Mouse (Mus musculus): Measurements from ENCODE around the gene Vmn2r4. TPM values are rescaled to one million over a fixed set of nuclear protein-coding genes. Genes with fewer than 3 reads are reported as not detected.
"Not testable (repeated sequence)": the region's sequence is repeated elsewhere in the genome, so short reads cannot be mapped to it uniquely, and the experiment has no call there.

Vmn2r4 gene
- total RNA-seq (2012; rRNA removed) (not detected in 2 replicates), polyA plus RNA-seq (2012; ENCODE audit: insufficient read depth in 1 of 2, insufficient read length in 2 of 2, low read depth in 1 of 2, low replicate concordance in 2 of 2, missing spikeins in 1 of 2) (not detected)

GRCm38 (mm10) chr3:64415268-64415667 is at the start of gene Vmn2r4:
Gene Vmn2r4, minus strand, starts transcription at chr3:64415368.
- not testable (repeated sequence) for DNase-seq (ENCODE audit: low read depth, low spot score); H3K9me3 ChIP-seq (replicated peaks; ENCODE audit: insufficient read depth, low read length); H3K9ac ChIP-seq (ENCODE audit: control insufficient read depth, low read depth, low read length, poor library complexity, severe bottlenecking); H3K27me3 ChIP-seq (ENCODE audit: control insufficient read depth in 1 of 2, insufficient read depth in 2 of 2, low read length in 2 of 2); H3K4me1 ChIP-seq (ENCODE audit: control insufficient read depth in 1 of 2, insufficient read depth in 2 of 2, low read length in 2 of 2); H3K27ac ChIP-seq (ENCODE audit: control insufficient read depth, low read depth, low read length); H3K79me2 ChIP-seq (ENCODE audit: control insufficient read depth, insufficient read depth, low read length, poor library complexity); H3K36me3 ChIP-seq (ENCODE audit: control insufficient read depth in 1 of 2, insufficient read depth in 2 of 2, low read length in 2 of 2); H3K4me3 ChIP-seq (ENCODE audit: control insufficient read depth in 1 of 2, insufficient read depth in 1 of 2, low read depth in 2 of 2, low read length in 2 of 2)

- not testable (repeated sequence) for H3K36me3 ChIP-seq (ENCODE audit: control insufficient read depth in 1 of 2, insufficient read depth in 2 of 2, low read length in 2 of 2); DNase-seq (ENCODE audit: low read depth, low spot score); H3K4me1 ChIP-seq (ENCODE audit: control insufficient read depth in 1 of 2, insufficient read depth in 2 of 2, low read length in 2 of 2); H3K9me3 ChIP-seq (replicated peaks; ENCODE audit: insufficient read depth, low read length); H3K79me2 ChIP-seq (ENCODE audit: control insufficient read depth, insufficient read depth, low read length, poor library complexity); H3K27me3 ChIP-seq (ENCODE audit: control insufficient read depth in 1 of 2, insufficient read depth in 2 of 2, low read length in 2 of 2); H3K4me3 ChIP-seq (ENCODE audit: control insufficient read depth in 1 of 2, insufficient read depth in 1 of 2, low read depth in 2 of 2, low read length in 2 of 2); H3K9ac ChIP-seq (ENCODE audit: control insufficient read depth, low read depth, low read length, poor library complexity, severe bottlenecking); H3K27ac ChIP-seq (ENCODE audit: control insufficient read depth, low read depth, low read length)
Observed at GRCm38 (mm10) chr3:64434261-64434660, 19.1 kb upstream of the Vmn2r4 start.

DNA sequence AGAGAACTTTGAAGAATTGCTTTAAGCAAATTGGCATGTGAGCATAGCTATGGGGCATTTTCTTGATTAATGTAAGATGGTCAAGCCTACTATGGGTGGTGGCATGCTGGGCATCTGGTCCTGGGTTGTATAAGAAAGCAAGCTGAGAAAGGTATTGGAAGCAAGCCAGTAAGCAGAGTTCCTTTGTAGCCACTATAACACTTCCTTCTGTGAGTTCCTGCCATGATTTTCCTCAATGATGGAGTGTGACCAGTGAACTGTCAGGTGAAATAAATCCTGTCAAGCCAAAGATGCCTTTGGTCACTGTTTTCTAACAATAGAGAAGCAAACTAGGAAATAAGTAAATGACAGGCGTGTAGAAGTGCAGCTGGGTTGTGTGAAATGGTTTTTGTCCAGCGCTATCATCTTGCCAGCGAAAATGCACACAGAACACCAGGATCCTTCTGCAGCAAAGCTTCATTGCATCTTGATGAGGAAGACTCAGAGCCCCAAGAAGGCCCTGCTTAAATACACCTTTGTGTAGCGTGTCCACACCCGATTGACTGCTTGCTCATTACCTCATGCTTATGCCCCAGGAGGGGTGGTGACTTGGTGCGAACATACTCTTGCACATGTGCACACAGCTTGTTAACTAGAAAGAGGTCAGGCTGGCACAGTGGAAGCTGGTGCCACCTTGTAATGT is 13.1 kb upstream of the Vmn2r4 start:
- H3K4me3 ChIP-seq (ENCODE audit: control insufficient read depth in 1 of 2, insufficient read depth in 1 of 2, low read depth in 2 of 2, low read length in 2 of 2); H3K79me2 ChIP-seq (ENCODE audit: control insufficient read depth, insufficient read depth, low read length, poor library complexity); H3K27me3 ChIP-seq (ENCODE audit: control insufficient read depth in 1 of 2, insufficient read depth in 2 of 2, low read length in 2 of 2); H3K9me3 ChIP-seq (replicated peaks; ENCODE audit: insufficient read depth, low read length); DNase-seq (ENCODE audit: low read depth, low spot score); H3K4me1 ChIP-seq (ENCODE audit: control insufficient read depth in 1 of 2, insufficient read depth in 2 of 2, low read length in 2 of 2); H3K27ac ChIP-seq (ENCODE audit: control insufficient read depth, low read depth, low read length); H3K36me3 ChIP-seq (ENCODE audit: control insufficient read depth in 1 of 2, insufficient read depth in 2 of 2, low read length in 2 of 2); H3K9ac ChIP-seq (ENCODE audit: control insufficient read depth, low read depth, low read length, poor library complexity, severe bottlenecking): not testable (repeated sequence)

- not testable (repeated sequence) for DNase-seq (ENCODE audit: low read depth, low spot score)
Observed at GRCm38 (mm10) chr3:64422141-64422540, 7.0 kb upstream of the Vmn2r4 start.

GRCm38 (mm10) chr3:64417477-64417876 is 2.3 kb upstream of the Vmn2r4 start:
- not testable (repeated sequence) for H3K9me3 ChIP-seq (replicated peaks; ENCODE audit: insufficient read depth, low read length); H3K4me3 ChIP-seq (ENCODE audit: control insufficient read depth in 1 of 2, insufficient read depth in 1 of 2, low read depth in 2 of 2, low read length in 2 of 2); H3K4me1 ChIP-seq (ENCODE audit: control insufficient read depth in 1 of 2, insufficient read depth in 2 of 2, low read length in 2 of 2); H3K9ac ChIP-seq (ENCODE audit: control insufficient read depth, low read depth, low read length, poor library complexity, severe bottlenecking); H3K36me3 ChIP-seq (ENCODE audit: control insufficient read depth in 1 of 2, insufficient read depth in 2 of 2, low read length in 2 of 2); H3K27me3 ChIP-seq (ENCODE audit: control insufficient read depth in 1 of 2, insufficient read depth in 2 of 2, low read length in 2 of 2); H3K79me2 ChIP-seq (ENCODE audit: control insufficient read depth, insufficient read depth, low read length, poor library complexity); DNase-seq (ENCODE audit: low read depth, low spot score); H3K27ac ChIP-seq (ENCODE audit: control insufficient read depth, low read depth, low read length)

More at GRCm38 (mm10) chr3:64422141-64422540, 7.0 kb upstream of the Vmn2r4 start:
- not testable (repeated sequence) for H3K79me2 ChIP-seq (ENCODE audit: control insufficient read depth, insufficient read depth, low read length, poor library complexity); H3K9me3 ChIP-seq (replicated peaks; ENCODE audit: insufficient read depth, low read length); H3K9ac ChIP-seq (ENCODE audit: control insufficient read depth, low read depth, low read length, poor library complexity, severe bottlenecking); H3K4me3 ChIP-seq (ENCODE audit: control insufficient read depth in 1 of 2, insufficient read depth in 1 of 2, low read depth in 2 of 2, low read length in 2 of 2); H3K36me3 ChIP-seq (ENCODE audit: control insufficient read depth in 1 of 2, insufficient read depth in 2 of 2, low read length in 2 of 2); H3K27me3 ChIP-seq (ENCODE audit: control insufficient read depth in 1 of 2, insufficient read depth in 2 of 2, low read length in 2 of 2); H3K27ac ChIP-seq (ENCODE audit: control insufficient read depth, low read depth, low read length); H3K4me1 ChIP-seq (ENCODE audit: control insufficient read depth in 1 of 2, insufficient read depth in 2 of 2, low read length in 2 of 2)

DNA sequence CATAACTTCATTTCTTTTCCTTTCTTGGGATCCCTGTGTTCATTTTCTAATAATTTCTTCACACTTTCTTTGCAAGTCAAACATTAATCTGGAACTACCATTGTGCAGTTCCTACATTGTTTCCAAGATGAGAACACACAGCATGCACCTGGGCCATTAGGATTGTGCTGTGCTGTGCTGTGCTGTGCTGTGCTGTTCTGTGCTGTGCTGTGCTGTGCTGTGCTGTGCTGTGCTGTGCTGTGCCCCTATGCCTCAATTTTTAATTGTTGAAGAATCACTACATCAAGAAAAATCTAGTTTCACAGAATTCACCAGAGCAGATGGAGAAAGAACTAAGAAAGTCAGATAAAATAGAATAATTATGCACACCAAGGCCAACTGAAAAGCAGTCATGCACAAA is 915 bp downstream of the Vmn2r4 start:
- H3K36me3 ChIP-seq (ENCODE audit: control insufficient read depth in 1 of 2, insufficient read depth in 2 of 2, low read length in 2 of 2); H3K4me3 ChIP-seq (ENCODE audit: control insufficient read depth in 1 of 2, insufficient read depth in 1 of 2, low read depth in 2 of 2, low read length in 2 of 2); H3K4me1 ChIP-seq (ENCODE audit: control insufficient read depth in 1 of 2, insufficient read depth in 2 of 2, low read length in 2 of 2); H3K79me2 ChIP-seq (ENCODE audit: control insufficient read depth, insufficient read depth, low read length, poor library complexity); H3K9ac ChIP-seq (ENCODE audit: control insufficient read depth, low read depth, low read length, poor library complexity, severe bottlenecking); H3K27ac ChIP-seq (ENCODE audit: control insufficient read depth, low read depth, low read length); DNase-seq (ENCODE audit: low read depth, low spot score); H3K27me3 ChIP-seq (ENCODE audit: control insufficient read depth in 1 of 2, insufficient read depth in 2 of 2, low read length in 2 of 2); H3K9me3 ChIP-seq (replicated peaks; ENCODE audit: insufficient read depth, low read length): not testable (repeated sequence)
